Mouse (Mus musculus): ENCODE measurements around the gene Vps25.

DNA sequence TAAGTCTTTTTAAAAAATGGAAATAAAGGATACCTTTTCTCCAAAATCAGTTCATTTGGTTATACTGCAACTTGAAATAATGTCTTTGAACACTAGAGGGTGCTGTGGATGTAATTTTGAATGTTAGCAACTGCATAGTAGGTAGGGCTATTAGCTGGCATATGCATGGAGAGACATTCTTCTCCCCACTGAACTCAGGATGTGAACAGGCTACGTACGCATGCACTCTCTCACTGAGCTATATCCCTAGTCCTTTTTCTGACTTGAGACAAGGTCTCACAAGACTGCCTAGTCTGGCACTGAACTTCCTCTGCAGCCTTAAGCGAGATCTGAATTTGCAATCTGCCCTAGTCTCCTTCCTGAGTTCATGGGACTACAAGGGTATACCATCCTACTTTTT is 41.5 kb upstream of the Vps25 start:
- TF ChIP-seq CTCF (IDR thresholded peaks at IDR 0.05; ENCODE audit: low read depth) (peak; percentile 75), EP300 (IDR thresholded peaks at IDR 0.05; ENCODE audit: low read depth) (no peak)
